Mouse (Mus musculus) liver, embryonic 16.5 days (tissue): ENCODE measurements around the gene Dedd. TPM values are rescaled to one million over a fixed set of nuclear protein-coding genes. Genes with fewer than 3 reads are reported as not detected.

Source experiments
- ATAC-seq: fragments of 200-750 bp; cut with Nextera tagmentation; 2 replicates; pipeline ENCODE4 v1.8.0; 2017; ENCODE audit warnings: low read depth, mild to moderate bottlenecking, moderate number of reproducible peaks, moderate library complexity
- H3K27ac ChIP-seq: fragments of 300-500 bp; sonication (generic); 2 replicates; pipeline ENCODE4 v1.5.1; 2014; ENCODE audit warnings: mild to moderate bottlenecking, low read length
- H3K27me3 ChIP-seq: fragments of 300-500 bp; sonication (generic); 2 replicates; pipeline ENCODE4 v1.6.1; 2014; ENCODE audit warnings: low read depth, low read length, mixed read lengths; ENCODE audit not compliant: control insufficient read depth, insufficient read depth
- H3K36me3 ChIP-seq: fragments of 300-500 bp; sonication (generic); 2 replicates; pipeline ENCODE4 v1.6.1; 2014; ENCODE audit warnings: mild to moderate bottlenecking; ENCODE audit not compliant: control insufficient read depth, insufficient read depth
- H3K4me1 ChIP-seq: fragments of 300-500 bp; sonication (generic); 2 replicates; pipeline ENCODE4 v1.6.1; 2014; ENCODE audit warnings: low read depth, low read length, mixed read lengths; ENCODE audit not compliant: control insufficient read depth
- H3K4me2 ChIP-seq: fragments of 300-500 bp; sonication (generic); 2 replicates; pipeline ENCODE4 v1.6.1; 2014; ENCODE audit warnings: low read depth, low read length, mixed read lengths
- H3K4me3 ChIP-seq: fragments of 300-500 bp; sonication (generic); 2 replicates; pipeline ENCODE4 v1.5.1; 2014; ENCODE audit warnings: low read depth, mild to moderate bottlenecking, low read length
- H3K9ac ChIP-seq: fragments of 300-500 bp; sonication (generic); 2 replicates; pipeline ENCODE4 v1.6.1; 2014; ENCODE audit warnings: low read depth, low read length
- H3K9me3 ChIP-seq: fragments of 300-500 bp; sonication (generic); replicated peaks from 2 replicates; pipeline ENCODE4 v1.6.1; 2016; ENCODE audit warnings: low read length; ENCODE audit not compliant: control insufficient read depth
- WGBS: fragments of 180-500 bp; shearing (Covaris S2); extraction: QIAGEN DNeasy Blood & Tissue Kit; methylation state at CpG from one replicate; pipeline ENCODE4 v1.1.7; 2014; ENCODE audit not compliant: insufficient replicate concordance; 5-methylcytosine and 5-hydroxymethylcytosine counted together
- polyA plus RNA-seq: library from polyadenylated mRNA; unstranded; fragments of >200 nt; fragmentation: Nextera tagmentation; extraction: Ambion mirVana; gene quantifications from 2 replicates; pipeline ENCODE4 v1.2.1, GENCODE M21; 2015

Gene Dedd
- polyA plus RNA-seq, 1 experiment from 2014 or later, result 17.5 TPM

GRCm38 (mm10) chr1:171285096-171285892, 43.7 kb upstream of the Dedd start:
- 83% methylated on average over 20 of the region's 20 CpGs for WGBS
- H3K4me1 ChIP-seq, result peaks cover 37% of the 10 kb centered on the region
- H3K36me3 ChIP-seq, result peaks cover 15% of the 10 kb centered on the region
- H3K27ac ChIP-seq, result no peak overlapping the region
- no peak overlapping the region for H3K9ac ChIP-seq
- ATAC-seq, result no peak
- no peaks in the 10 kb centered on the region for H3K9me3 ChIP-seq
- H3K27me3 ChIP-seq, result no peaks in the 10 kb centered on the region
- H3K4me3 ChIP-seq, result no peak overlapping the region
- no peak overlapping the region for H3K4me2 ChIP-seq

DNA sequence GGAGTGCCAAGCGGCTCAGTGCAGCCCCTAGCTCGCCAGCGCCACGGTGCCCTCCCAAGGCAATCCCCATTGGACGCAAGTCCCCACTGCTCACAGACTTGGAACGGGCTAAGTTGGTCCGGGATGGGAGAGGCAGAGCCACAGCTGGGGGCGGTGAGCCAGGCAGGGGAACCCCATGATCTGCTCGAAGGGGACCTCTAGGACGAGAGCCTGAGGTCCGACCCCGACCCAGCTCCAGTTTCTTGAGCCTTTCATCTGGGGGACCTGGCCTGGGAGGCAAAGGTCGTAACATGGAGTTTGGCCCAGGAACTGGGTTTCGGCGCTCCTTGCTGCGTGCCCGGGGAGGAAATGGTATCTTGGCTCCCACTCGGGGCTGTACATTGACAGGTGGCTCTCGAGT, 42.4 kb upstream of the Dedd start:
- H3K9ac ChIP-seq, result no peak overlapping the region
- 0 out of 2 replicates have a peak overlapping the region, but pooled peaks have one; percentile 80 for H3K4me2 ChIP-seq
- H3K4me3 ChIP-seq, result no peak overlapping the region
- ATAC-seq, result no peak
- WGBS, result 81% methylated on average over 19 of the region's 19 CpGs
- H3K36me3 ChIP-seq, result peaks cover 15% of the 10 kb centered on the region
- H3K4me1 ChIP-seq, result peaks cover 37% of the 10 kb centered on the region
- no peaks in the 10 kb centered on the region for H3K9me3 ChIP-seq
- H3K27ac ChIP-seq, result no peak overlapping the region
- H3K27me3 ChIP-seq, result no peaks in the 10 kb centered on the region

DNA sequence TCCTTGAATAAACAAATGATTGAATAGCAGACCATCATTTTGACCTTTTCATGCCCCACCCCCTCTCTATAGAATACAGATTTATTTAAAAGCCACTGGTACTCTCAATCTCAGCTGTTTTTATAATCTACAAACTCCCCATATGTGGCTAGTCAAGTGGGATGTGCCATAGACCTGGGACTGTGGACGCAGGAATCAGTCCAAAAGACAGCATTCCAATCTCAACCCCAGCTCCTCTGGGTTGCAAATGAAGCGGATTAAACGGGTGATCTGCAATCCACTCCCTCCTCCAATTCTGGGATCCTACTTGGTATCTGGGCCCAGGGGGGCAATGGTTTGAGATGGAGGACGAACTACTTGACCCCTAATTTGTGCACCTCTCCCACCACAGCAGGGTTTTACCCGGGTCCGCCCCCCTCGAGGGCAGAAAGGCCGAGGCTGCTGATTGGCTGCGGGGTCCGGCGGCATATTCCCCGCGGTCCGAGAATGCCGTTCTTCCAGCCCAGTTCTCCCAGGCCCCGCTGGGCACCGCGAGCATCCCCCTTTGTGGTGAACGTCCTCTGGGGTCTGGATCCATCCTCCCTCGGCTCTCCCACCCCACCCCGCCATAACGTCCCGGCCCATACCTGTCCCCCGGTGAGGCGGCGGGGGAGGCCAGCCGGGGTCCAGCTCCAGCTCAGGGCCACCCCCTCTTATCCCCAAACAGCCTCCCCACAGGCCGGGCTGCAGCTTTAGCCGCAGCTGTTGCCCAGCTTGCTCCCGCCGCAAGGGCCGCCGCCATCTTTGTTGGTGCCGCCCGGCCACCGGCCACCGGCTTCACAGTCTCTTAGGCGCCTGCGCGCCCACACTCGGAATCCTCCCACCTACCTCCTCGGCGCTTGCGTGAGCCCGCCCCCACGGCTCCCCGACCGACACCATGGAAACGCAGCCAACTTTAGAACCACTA, 41.5 kb upstream of the Dedd start, which contains the start of gene Usp21:
Usp21 (minus strand) TSS at position 856 of the 946 bp plus-strand sequence.
- peak within 1 kb of the TSS; percentile 87 for H3K27ac ChIP-seq
- 1% methylated on average over 49 of the region's 49 CpGs for WGBS
- peak within 1 kb of the TSS; percentile 99 for H3K9ac ChIP-seq
- H3K4me3 ChIP-seq, result peak within 1 kb of the TSS; percentile 91
- ATAC-seq, result peak; percentile 97
- peaks cover 38% of the 10 kb centered on the region for H3K4me1 ChIP-seq
- H3K9me3 ChIP-seq, result no peaks in the 10 kb centered on the region
- peak within 1 kb of the TSS; percentile 80 for H3K4me2 ChIP-seq
- peaks cover 15% of the 10 kb centered on the region for H3K36me3 ChIP-seq
- no peaks in the 10 kb centered on the region for H3K27me3 ChIP-seq

DNA sequence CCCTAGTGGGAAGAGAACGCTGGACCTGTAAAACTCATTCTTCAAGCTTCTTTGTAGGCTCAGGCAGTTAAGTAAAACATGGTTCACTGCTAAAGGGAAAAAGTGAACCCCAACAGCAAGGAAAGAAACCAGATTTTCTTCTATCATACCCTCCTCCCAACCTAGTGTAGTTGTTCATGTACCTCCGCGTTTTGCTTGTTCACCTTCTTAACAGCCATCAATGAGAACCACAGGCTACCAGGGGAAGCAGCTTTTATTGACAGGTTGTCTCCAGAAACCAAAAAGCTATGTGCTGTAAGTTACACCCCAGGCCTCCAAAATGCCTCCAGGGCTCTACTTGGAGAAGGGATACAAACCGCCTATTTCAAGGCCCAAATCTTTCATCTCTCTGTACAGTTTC, 40.6 kb upstream of the Dedd start:
- peaks cover 13% of the 10 kb centered on the region for H3K36me3 ChIP-seq
- H3K4me1 ChIP-seq, result peaks cover 37% of the 10 kb centered on the region
- no peaks in the 10 kb centered on the region for H3K27me3 ChIP-seq
- WGBS, result 58% methylated on average over 4 of the region's 4 CpGs
- no peak overlapping the region for H3K9ac ChIP-seq
- no peaks in the 10 kb centered on the region for H3K9me3 ChIP-seq
- no peak for ATAC-seq
- peak overlapping the region; percentile 29 for H3K27ac ChIP-seq
- peak overlapping the region; percentile 80 for H3K4me2 ChIP-seq
- peak overlapping the region; percentile 91 for H3K4me3 ChIP-seq

GRCm38 (mm10) chr1:171293351-171293750, 35.6 kb upstream of the Dedd start:
- H3K27ac ChIP-seq, result no peak overlapping the region
- peak overlapping the region; percentile 55 for H3K4me2 ChIP-seq
- H3K4me3 ChIP-seq, result no peak overlapping the region
- ATAC-seq, result no peak
- peaks cover 21% of the 10 kb centered on the region for H3K4me1 ChIP-seq
- H3K9ac ChIP-seq, result no peak overlapping the region
- peaks cover 11% of the 10 kb centered on the region for H3K27me3 ChIP-seq
- peaks cover 4% of the 10 kb centered on the region; the same call in 1 of the 2 replicates for H3K36me3 ChIP-seq
- no peaks in the 10 kb centered on the region; the same call in 1 of the 2 replicates for H3K9me3 ChIP-seq
- 73% methylated on average over 3 of the region's 3 CpGs for WGBS

GRCm38 (mm10) chr1:171293906-171294297, 35.0 kb upstream of the Dedd start:
- no peak for ATAC-seq

GRCm38 (mm10) chr1:171294298-171295062, 34.5 kb upstream of the Dedd start, which contains the start of gene Ufc1:
Ufc1 (minus strand) TSS chr1:171295024.
- peaks cover 13% of the 10 kb centered on the region for H3K27me3 ChIP-seq
- under 1% methylated on average over 42 of the region's 42 CpGs for WGBS
- H3K9me3 ChIP-seq, result no peaks in the 10 kb centered on the region; the same call in 1 of the 2 replicates
- H3K36me3 ChIP-seq, result peaks cover 4% of the 10 kb centered on the region; the same call in 1 of the 2 replicates
- H3K4me2 ChIP-seq, result peak within 1 kb of the TSS; percentile 55
- peak within 1 kb of the TSS; percentile 91 for H3K9ac ChIP-seq
- peak; percentile 76 for ATAC-seq
- H3K4me3 ChIP-seq, result peak within 1 kb of the TSS; percentile 90
- H3K27ac ChIP-seq, result peak within 1 kb of the TSS; percentile 93
- peaks cover 19% of the 10 kb centered on the region for H3K4me1 ChIP-seq

More at GRCm38 (mm10) chr1:171293906-171294297, 35.0 kb upstream of the Dedd start:
- no peaks in the 10 kb centered on the region; the same call in 1 of the 2 replicates for H3K9me3 ChIP-seq
- H3K27me3 ChIP-seq, result peaks cover 13% of the 10 kb centered on the region
- peak overlapping the region; percentile 91 for H3K9ac ChIP-seq
- H3K4me1 ChIP-seq, result peaks cover 19% of the 10 kb centered on the region
- H3K27ac ChIP-seq, result peak overlapping the region; percentile 93
- peak overlapping the region; percentile 55 for H3K4me2 ChIP-seq
- H3K4me3 ChIP-seq, result peak overlapping the region; percentile 90
- peaks cover 4% of the 10 kb centered on the region; the same call in 1 of the 2 replicates for H3K36me3 ChIP-seq
- WGBS, result 33% methylated on average over 5 of the region's 5 CpGs

DNA sequence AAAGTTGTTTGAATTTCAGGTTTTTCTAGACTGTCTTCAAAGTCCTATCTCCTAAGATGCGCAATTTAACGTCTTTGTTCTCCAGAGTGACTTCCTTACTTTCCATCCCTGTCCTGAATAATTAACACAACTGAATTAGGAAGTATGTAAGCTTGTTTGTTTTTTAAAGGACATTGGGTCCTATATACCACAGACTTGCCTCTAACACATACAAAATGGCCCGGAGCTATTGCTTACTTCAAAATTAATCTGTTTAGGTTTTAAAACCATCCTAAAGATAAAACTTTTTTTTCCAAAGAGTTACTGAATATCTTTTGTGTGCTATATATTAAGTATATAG, 33.9 kb upstream of the Dedd start:
- WGBS, result 8% methylated on average over 3 of the region's 3 CpGs

More for the DNA sequence above, 33.9 kb upstream of the Dedd start:
- Histone ChIP-seq H3K27ac (peak overlapping the region; percentile 93), H3K36me3 (peaks cover under 1% of the 10 kb centered on the region; the same call in 1 of the 2 replicates), H3K9me3 (no peaks in the 10 kb centered on the region; the same call in 1 of the 2 replicates), H3K9ac (peak overlapping the region; percentile 91), H3K4me3 (peak overlapping the region; percentile 90), H3K4me2 (peak overlapping the region; percentile 55), H3K4me1 (peaks cover 19% of the 10 kb centered on the region), H3K27me3 (peaks cover 13% of the 10 kb centered on the region)
- ATAC-seq, result no peak
